Mouse (Mus musculus) heart, adult 2 months (tissue): ENCODE results near the gene Sema5a.

Experiments
- CTCF ChIP-seq: fragments of 200-600 bp; IDR thresholded peaks from 2 replicates; pipeline ENCODE4 v1.8.1; 2022; ENCODE audit warnings: antibody characterized with exemption, mild to moderate bottlenecking, moderate library complexity
- EP300 ChIP-seq: fragments of 200-500 bp; IDR thresholded peaks from 2 replicates; pipeline ENCODE4 v1.6.1; 2011; ENCODE audit warnings: low read depth, low read length, control low read depth; ENCODE audit not compliant: insufficient read depth
- POLR2A ChIP-seq: fragments of 200-500 bp; IDR thresholded peaks from 2 replicates; pipeline ENCODE4 v1.6.1; 2011; ENCODE audit warnings: mild to moderate bottlenecking, low read depth, low read length, control low read depth; ENCODE audit not compliant: insufficient read depth

- no peak for TF ChIP-seq CTCF
- no peak for TF ChIP-seq POLR2A
- TF ChIP-seq EP300: no peak
Measured at GRCm38 (mm10) chr15:32496880-32497279, 252.3 kb downstream of the Sema5a start.
